Mouse (Mus musculus): Measurements from ENCODE around the gene Tssc4. TPM values are rescaled to one million over a fixed set of nuclear protein-coding genes. Genes with fewer than 3 reads are reported as not detected.

Gene Tssc4
- polyA plus RNA-seq, 1 experiment, result 85.1 TPM

GRCm38 (mm10) chr7:143042897-143043300 lies 26.1 kb upstream of the Tssc4 start:
- Histone ChIP-seq H3K4me3 (replicated peaks; ENCODE audit: extremely low read depth, low read depth, low read length) (no peak overlapping the region), H3K4me1 (ENCODE audit: control insufficient read depth, insufficient read depth, low read length) (peaks cover 18% of the 10 kb centered on the region)
- WGBS, result 72% methylated on average over 3 of the region's 3 CpGs
- no peak for DNase-seq
- no peak for TF ChIP-seq POLR2A (IDR thresholded peaks at IDR 0.05; ENCODE audit: borderline replicate concordance, extremely low read depth, low read depth, low read length)
- TF ChIP-seq CTCF (IDR thresholded peaks at IDR 0.05; ENCODE audit: insufficient read depth, low read length), result no peak

GRCm38 (mm10) chr7:143044049-143044825 lies 24.8 kb upstream of the Tssc4 start:
- peaks cover 18% of the 10 kb centered on the region for H3K4me1 ChIP-seq (ENCODE audit: control insufficient read depth, insufficient read depth, low read length)
- no peak overlapping the region for H3K4me3 ChIP-seq (replicated peaks; ENCODE audit: extremely low read depth, low read depth, low read length)
- no peak for TF ChIP-seq CTCF (IDR thresholded peaks at IDR 0.05; ENCODE audit: insufficient read depth, low read length)
- TF ChIP-seq POLR2A (IDR thresholded peaks at IDR 0.05; ENCODE audit: borderline replicate concordance, extremely low read depth, low read depth, low read length), result no peak
- 79% methylated on average over 2 of the region's 2 CpGs for WGBS
- no peak for DNase-seq

DNA sequence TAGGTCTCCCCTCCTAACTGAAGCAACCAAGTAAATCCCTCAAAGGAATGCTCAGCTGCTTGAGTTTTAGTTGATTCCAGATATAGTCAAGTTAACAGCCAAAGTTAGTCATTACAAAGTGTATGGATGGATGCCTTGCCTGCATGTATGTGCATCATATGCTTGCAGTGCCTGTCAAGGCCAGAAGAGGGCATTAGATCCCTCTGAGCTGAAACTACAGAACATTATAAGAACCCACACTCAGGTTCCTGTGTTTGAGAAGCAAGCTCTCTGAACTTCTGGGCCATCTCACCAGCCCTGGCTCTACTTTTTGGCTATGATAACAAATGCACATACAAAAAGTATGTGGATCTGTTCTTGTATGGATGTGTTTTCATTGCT lies 24.2 kb upstream of the Tssc4 start:
- DNase-seq, result no peak
- H3K4me1 ChIP-seq (ENCODE audit: control insufficient read depth, insufficient read depth, low read length), result peaks cover 18% of the 10 kb centered on the region
- H3K4me3 ChIP-seq (replicated peaks; ENCODE audit: extremely low read depth, low read depth, low read length), result no peak overlapping the region
- TF ChIP-seq CTCF (IDR thresholded peaks at IDR 0.05; ENCODE audit: insufficient read depth, low read length) (no peak), POLR2A (IDR thresholded peaks at IDR 0.05; ENCODE audit: borderline replicate concordance, extremely low read depth, low read depth, low read length) (no peak)

DNA sequence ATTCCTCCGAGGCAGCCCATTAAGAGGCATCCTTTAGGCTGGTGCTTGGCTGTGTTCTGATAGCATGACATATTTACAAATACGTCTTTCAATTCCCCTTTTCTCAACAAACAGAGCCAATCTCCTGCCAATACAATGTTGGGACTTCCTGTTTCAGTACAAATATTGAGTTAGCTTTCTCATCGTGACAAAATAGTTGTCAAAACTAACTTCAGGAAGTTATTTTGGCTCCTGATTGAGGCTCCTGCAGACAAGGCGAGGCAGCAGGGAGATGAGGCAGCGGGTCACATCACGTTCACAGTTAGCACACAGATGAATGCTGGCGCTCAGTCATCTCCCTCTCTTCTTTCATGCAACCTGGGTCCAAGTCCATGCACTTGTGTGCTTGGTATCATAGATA lies 22.7 kb upstream of the Tssc4 start:
- no peak for TF ChIP-seq CTCF (IDR thresholded peaks at IDR 0.05; ENCODE audit: insufficient read depth, low read length)
- TF ChIP-seq POLR2A (IDR thresholded peaks at IDR 0.05; ENCODE audit: borderline replicate concordance, extremely low read depth, low read depth, low read length), result no peak
- DNase-seq, result no peak
- Histone ChIP-seq H3K4me1 (ENCODE audit: control insufficient read depth, insufficient read depth, low read length) (peaks cover 15% of the 10 kb centered on the region), H3K4me3 (replicated peaks; ENCODE audit: extremely low read depth, low read depth, low read length) (no peak overlapping the region)
- WGBS, result 34% methylated on average over 7 of the region's 7 CpGs

GRCm38 (mm10) chr7:143049331-143049730 lies 19.7 kb upstream of the Tssc4 start:
- no peak for DNase-seq
- WGBS, result 77% methylated on average over 3 of the region's 3 CpGs
- Histone ChIP-seq H3K4me3 (replicated peaks; ENCODE audit: extremely low read depth, low read depth, low read length) (no peak overlapping the region), H3K4me1 (ENCODE audit: control insufficient read depth, insufficient read depth, low read length) (peaks cover 9% of the 10 kb centered on the region)
- no peak for TF ChIP-seq POLR2A (IDR thresholded peaks at IDR 0.05; ENCODE audit: borderline replicate concordance, extremely low read depth, low read depth, low read length)
- no peak for TF ChIP-seq CTCF (IDR thresholded peaks at IDR 0.05; ENCODE audit: insufficient read depth, low read length)

DNA sequence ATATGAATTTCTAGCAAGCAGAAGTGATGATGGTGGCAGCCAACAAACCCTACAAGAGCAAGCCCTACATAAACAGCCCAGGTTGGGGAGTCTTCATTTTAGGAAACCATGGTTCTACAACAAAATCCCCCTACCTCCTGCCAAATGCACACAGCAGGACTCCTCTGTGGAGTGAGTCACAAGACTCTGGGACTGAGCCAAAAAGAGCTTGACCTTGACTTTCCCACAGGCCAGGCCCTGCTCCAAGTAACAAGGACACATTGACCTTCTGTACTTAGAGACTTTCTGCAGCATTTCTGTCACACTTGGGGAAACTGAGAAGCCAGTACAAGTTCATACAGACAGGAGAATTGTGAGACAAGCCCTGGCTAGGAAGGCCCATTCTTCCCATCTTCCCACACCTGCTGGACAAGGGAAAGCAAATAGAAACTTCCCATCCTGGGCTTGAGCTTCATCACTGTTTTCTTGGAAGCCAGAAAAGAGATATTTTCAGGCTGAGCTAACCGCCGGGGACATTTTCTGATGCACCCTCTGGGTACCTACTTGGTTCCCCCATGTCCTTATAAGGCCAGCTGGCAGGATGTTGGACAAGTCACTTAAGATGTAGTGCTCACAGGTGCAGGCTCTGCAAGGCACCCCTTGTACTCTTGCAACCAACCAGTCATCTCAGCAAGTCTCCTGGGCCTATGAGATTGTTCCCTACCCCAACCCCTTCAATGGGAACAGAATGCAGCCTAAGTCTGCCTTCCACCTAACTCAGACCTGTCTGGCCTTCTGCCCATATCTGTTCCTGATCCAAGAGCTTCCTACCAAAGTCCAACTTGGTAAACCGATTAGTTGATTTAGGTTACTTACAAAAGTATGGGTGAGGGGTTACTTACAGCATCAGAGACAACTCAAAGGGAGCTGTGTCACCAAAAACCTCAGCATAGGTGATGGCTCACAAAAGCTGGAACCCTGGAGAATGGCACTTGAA lies 18.9 kb upstream of the Tssc4 start:
- H3K4me1 ChIP-seq (ENCODE audit: control insufficient read depth, insufficient read depth, low read length), result peaks cover 13% of the 10 kb centered on the region
- DNase-seq, result no peak
- H3K4me3 ChIP-seq (replicated peaks; ENCODE audit: extremely low read depth, low read depth, low read length), result no peak overlapping the region
- TF ChIP-seq POLR2A (IDR thresholded peaks at IDR 0.05; ENCODE audit: borderline replicate concordance, extremely low read depth, low read depth, low read length) (no peak), CTCF (IDR thresholded peaks at IDR 0.05; ENCODE audit: insufficient read depth, low read length) (no peak)
- 64% methylated on average over 3 of the region's 3 CpGs for WGBS

- no peak for DNase-seq
- Histone ChIP-seq H3K4me3 (replicated peaks; ENCODE audit: extremely low read depth, low read depth, low read length) (no peak overlapping the region), H3K4me1 (ENCODE audit: control insufficient read depth, insufficient read depth, low read length) (peaks cover 16% of the 10 kb centered on the region)
- 53% methylated on average over 2 of the region's 2 CpGs for WGBS
- TF ChIP-seq CTCF (IDR thresholded peaks at IDR 0.05; ENCODE audit: insufficient read depth, low read length) (no peak), POLR2A (IDR thresholded peaks at IDR 0.05; ENCODE audit: borderline replicate concordance, extremely low read depth, low read depth, low read length) (no peak)
These were observed 17.7 kb upstream of the Tssc4 start for GRCm38 (mm10) chr7:143051316-143051715.

DNA sequence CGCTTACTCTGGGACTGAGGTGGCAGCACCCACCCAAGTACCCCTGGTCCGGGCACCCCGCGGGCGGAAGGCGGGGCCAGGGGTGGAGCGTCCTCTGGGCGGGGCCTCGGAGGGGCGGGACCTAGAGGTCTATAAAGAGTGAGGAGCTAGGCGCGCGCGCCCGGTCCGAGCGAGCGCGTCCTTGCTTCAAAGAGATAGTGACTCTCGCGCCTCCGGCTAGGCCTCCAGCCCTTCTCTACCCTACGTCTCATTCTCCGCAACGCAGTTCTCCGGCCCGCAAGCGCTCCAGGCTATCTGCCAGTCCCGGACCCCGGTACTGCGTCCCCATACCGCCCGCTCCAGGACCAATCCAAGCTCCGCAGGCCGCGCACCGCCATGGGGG lies 16.4 kb upstream of the Tssc4 start, which contains the start of gene Cd81:
Gene Cd81, plus strand, starts transcription at position 114 of the 382 bp plus-strand sequence.
- Histone ChIP-seq H3K4me1 (ENCODE audit: control insufficient read depth, insufficient read depth, low read length) (peaks cover 20% of the 10 kb centered on the region), H3K4me3 (replicated peaks; ENCODE audit: extremely low read depth, low read depth, low read length) (peak within 1 kb of the TSS; percentile 91)
- DNase-seq, result peak; percentile 88
- under 1% methylated on average over 37 of the region's 37 CpGs for WGBS
- TF ChIP-seq CTCF (IDR thresholded peaks at IDR 0.05; ENCODE audit: insufficient read depth, low read length) (no peak), POLR2A (IDR thresholded peaks at IDR 0.05; ENCODE audit: borderline replicate concordance, extremely low read depth, low read depth, low read length) (peak; percentile 96)

GRCm38 (mm10) chr7:143053008-143053899 lies 15.8 kb upstream of the Tssc4 start:
- TF ChIP-seq CTCF (IDR thresholded peaks at IDR 0.05; ENCODE audit: insufficient read depth, low read length) (no peak), POLR2A (IDR thresholded peaks at IDR 0.05; ENCODE audit: borderline replicate concordance, extremely low read depth, low read depth, low read length) (0 out of 2 replicates have a peak, but pooled peaks have one; percentile 39)
- H3K4me1 ChIP-seq (ENCODE audit: control insufficient read depth, insufficient read depth, low read length), result peaks cover 26% of the 10 kb centered on the region
- under 1% methylated on average over 46 of the region's 46 CpGs for WGBS
- DNase-seq, result peak; percentile 51
- H3K4me3 ChIP-seq (replicated peaks; ENCODE audit: extremely low read depth, low read depth, low read length), result peak overlapping the region; percentile 91
